Mouse (Mus musculus) limb, embryonic 13.5 days (tissue): ENCODE data around the gene Rlf. TPM values are rescaled to one million over a fixed set of nuclear protein-coding genes. Genes with fewer than 3 reads are reported as not detected.
A peak's percentile ranks its signal among the peaks of the same experiment; 100 is the strongest.
"Not testable (repeated sequence)": the region's sequence is repeated elsewhere in the genome, so short reads cannot be mapped to it uniquely, and the experiment has no call there.

Experiments
- ATAC-seq: fragments of 200-750 bp; cut with Nextera tagmentation; 2 replicates; pipeline ENCODE4 v1.8.0; 2017; ENCODE audit warnings: low read depth, moderate number of reproducible peaks, moderate TSS enrichment; ENCODE audit not compliant: low FRiP score
- H3K27ac ChIP-seq: fragments of 300-500 bp; sonication (generic); 2 replicates; pipeline ENCODE4 v1.5.1; 2015; ENCODE audit warnings: inconsistent platforms, mild to moderate bottlenecking, moderate library complexity
- H3K27me3 ChIP-seq: fragments of 300-500 bp; sonication (generic); 2 replicates; pipeline ENCODE4 v1.6.1; 2015; ENCODE audit warnings: mild to moderate bottlenecking, inconsistent platforms
- H3K36me3 ChIP-seq: fragments of 300-500 bp; sonication (generic); 2 replicates; pipeline ENCODE4 v1.6.1; 2015; ENCODE audit warnings: inconsistent platforms, mild to moderate bottlenecking, moderate library complexity
- H3K4me1 ChIP-seq: fragments of 300-500 bp; sonication (generic); 2 replicates; pipeline ENCODE4 v1.6.1; 2015; ENCODE audit warnings: inconsistent platforms
- H3K4me2 ChIP-seq: fragments of 300-500 bp; sonication (generic); replicated peaks from 2 replicates; pipeline ENCODE4 v1.6.1; 2015; ENCODE audit warnings: inconsistent platforms, mild to moderate bottlenecking, moderate library complexity
- H3K4me3 ChIP-seq: fragments of 300-500 bp; sonication (generic); 2 replicates; pipeline ENCODE4 v1.5.1; 2015; ENCODE audit warnings: moderate library complexity, mild to moderate bottlenecking, inconsistent platforms
- H3K9ac ChIP-seq: fragments of 300-500 bp; sonication (generic); 2 replicates; pipeline ENCODE4 v1.6.1; 2015; ENCODE audit warnings: mild to moderate bottlenecking, inconsistent platforms
- H3K9me3 ChIP-seq: fragments of 300-500 bp; sonication (generic); 2 replicates; pipeline ENCODE4 v1.6.1; 2016; ENCODE audit warnings: inconsistent platforms
- WGBS: fragments of 180-500 bp; shearing (Covaris S2); methylation state at CpG from one replicate; pipeline ENCODE4 v1.1.7; 2015; 5-methylcytosine and 5-hydroxymethylcytosine counted together
- polyA plus RNA-seq: library from polyadenylated mRNA; unstranded; fragments of >200 nt; fragmentation: Nextera tagmentation; extraction: Ambion mirVana; gene quantifications from 2 replicates; pipeline ENCODE4 v1.2.1, GENCODE M21; 2015

The Rlf gene
- polyA plus RNA-seq, 1 experiment from 2014 or later, result 32.8 TPM

GRCm38 (mm10) chr4:121213936-121214792 is 720 bp downstream of the Rlf start:
- H3K9me3 ChIP-seq, result no peaks in the 10 kb centered on the region
- H3K27ac ChIP-seq, result peak overlapping the region; percentile 85
- peak overlapping the region; percentile 90 for H3K4me2 ChIP-seq
- H3K4me3 ChIP-seq, result peak overlapping the region; percentile 97
- 3% methylated on average over 36 of the region's 36 CpGs for WGBS
- H3K36me3 ChIP-seq, result no peaks in the 10 kb centered on the region
- no peaks in the 10 kb centered on the region; the same call in 1 of the 2 replicates for H3K27me3 ChIP-seq
- H3K4me1 ChIP-seq, result peaks cover 18% of the 10 kb centered on the region
- peak; percentile 82 for ATAC-seq
- peak overlapping the region; percentile 97 for H3K9ac ChIP-seq

GRCm38 (mm10) chr4:121208911-121209310 is 6.0 kb downstream of the Rlf start:
- Histone ChIP-seq H3K4me2 (no peak overlapping the region), H3K9me3 (no peaks in the 10 kb centered on the region), H3K27ac (no peak overlapping the region), H3K36me3 (no peaks in the 10 kb centered on the region), H3K27me3 (no peaks in the 10 kb centered on the region), H3K9ac (no peak overlapping the region), H3K4me1 (peaks cover 12% of the 10 kb centered on the region), H3K4me3 (no peak overlapping the region)
- ATAC-seq, result no peak
- WGBS, result 84% methylated on average over 4 of the region's 4 CpGs

- no peaks in the 10 kb centered on the region for H3K4me1 ChIP-seq
- 60% methylated on average over 4 of the region's 4 CpGs for WGBS
- H3K9me3 ChIP-seq, result no peaks in the 10 kb centered on the region
- no peaks in the 10 kb centered on the region for H3K27me3 ChIP-seq
- H3K36me3 ChIP-seq, result peaks cover 9% of the 10 kb centered on the region
- H3K4me2 ChIP-seq, result no peak overlapping the region
- no peak overlapping the region for H3K4me3 ChIP-seq
- H3K27ac ChIP-seq, result no peak overlapping the region
- ATAC-seq, result no peak
- no peak overlapping the region for H3K9ac ChIP-seq
Observed at GRCm38 (mm10) chr4:121197856-121198255, 17.0 kb downstream of the Rlf start.

- Histone ChIP-seq H3K27ac (no peak overlapping the region), H3K4me2 (no peak overlapping the region), H3K27me3 (no peaks in the 10 kb centered on the region), H3K4me1 (no peaks in the 10 kb centered on the region), H3K36me3 (peaks cover 9% of the 10 kb centered on the region), H3K9ac (no peak overlapping the region), H3K4me3 (no peak overlapping the region), H3K9me3 (no peaks in the 10 kb centered on the region)
- WGBS, result 94% methylated on average over 4 of the region's 4 CpGs
- no peak for ATAC-seq
Observed at GRCm38 (mm10) chr4:121196995-121197394, 17.9 kb downstream of the Rlf start.

- H3K9ac ChIP-seq, result no peak overlapping the region
- H3K27ac ChIP-seq, result no peak overlapping the region
- WGBS, result 92% methylated on average over 2 of the region's 2 CpGs
- H3K9me3 ChIP-seq, result no peaks in the 10 kb centered on the region
- no peaks in the 10 kb centered on the region for H3K4me1 ChIP-seq
- no peak for ATAC-seq
- no peaks in the 10 kb centered on the region for H3K27me3 ChIP-seq
- H3K4me2 ChIP-seq, result no peak overlapping the region
- peaks cover 9% of the 10 kb centered on the region for H3K36me3 ChIP-seq
- H3K4me3 ChIP-seq, result no peak overlapping the region
Observed at GRCm38 (mm10) chr4:121196205-121196604, 18.7 kb downstream of the Rlf start.

GRCm38 (mm10) chr4:121194736-121195135 is 20.1 kb downstream of the Rlf start:
- Histone ChIP-seq H3K27me3 (no peaks in the 10 kb centered on the region), H3K27ac (no peak overlapping the region)

GRCm38 (mm10) chr4:121192306-121192705 is 22.6 kb downstream of the Rlf start:
- no peak overlapping the region for H3K4me3 ChIP-seq
- H3K9ac ChIP-seq, result no peak overlapping the region
- no peaks in the 10 kb centered on the region for H3K27me3 ChIP-seq
- H3K4me2 ChIP-seq, result no peak overlapping the region
- H3K4me1 ChIP-seq, result no peaks in the 10 kb centered on the region
- peaks cover 30% of the 10 kb centered on the region for H3K36me3 ChIP-seq
- H3K27ac ChIP-seq, result no peak overlapping the region
- WGBS, result 97% methylated on average over 2 of the region's 2 CpGs
- ATAC-seq, result no peak
- H3K9me3 ChIP-seq, result no peaks in the 10 kb centered on the region

More at GRCm38 (mm10) chr4:121194736-121195135, 20.1 kb downstream of the Rlf start:
- no peaks in the 10 kb centered on the region for H3K4me1 ChIP-seq
- no peak for ATAC-seq
- H3K36me3 ChIP-seq, result peaks cover 12% of the 10 kb centered on the region
- H3K4me3 ChIP-seq, result no peak overlapping the region
- no peak overlapping the region for H3K4me2 ChIP-seq
- H3K9ac ChIP-seq, result no peak overlapping the region
- H3K9me3 ChIP-seq, result no peaks in the 10 kb centered on the region

- H3K27ac ChIP-seq, result no peak overlapping the region
- WGBS, result 90% methylated on average over 3 of the region's 3 CpGs
- H3K9me3 ChIP-seq, result no peaks in the 10 kb centered on the region
- no peak overlapping the region for H3K4me2 ChIP-seq
- H3K27me3 ChIP-seq, result no peaks in the 10 kb centered on the region
- no peak overlapping the region for H3K9ac ChIP-seq
- ATAC-seq, result no peak
- H3K36me3 ChIP-seq, result peaks cover 42% of the 10 kb centered on the region
- no peak overlapping the region for H3K4me3 ChIP-seq
- H3K4me1 ChIP-seq, result no peaks in the 10 kb centered on the region
Observed at GRCm38 (mm10) chr4:121189341-121189740, 25.5 kb downstream of the Rlf start.

GRCm38 (mm10) chr4:121179669-121180068 is 35.2 kb downstream of the Rlf start:
- peaks cover 54% of the 10 kb centered on the region for H3K36me3 ChIP-seq
- 95% methylated on average over 3 of the region's 3 CpGs for WGBS

GRCm38 (mm10) chr4:121167656-121168055 is 47.2 kb downstream of the Rlf start:
- no peak for ATAC-seq
- peaks cover 76% of the 10 kb centered on the region for H3K36me3 ChIP-seq
- H3K4me3 ChIP-seq, result no peak overlapping the region
- H3K9ac ChIP-seq, result no peak overlapping the region
- H3K4me2 ChIP-seq, result no peak overlapping the region
- H3K27ac ChIP-seq, result no peak overlapping the region
- no peaks in the 10 kb centered on the region for H3K27me3 ChIP-seq
- 91% methylated on average over 2 of the region's 2 CpGs for WGBS
- H3K4me1 ChIP-seq, result no peaks in the 10 kb centered on the region
- H3K9me3 ChIP-seq, result peaks cover 4% of the 10 kb centered on the region

More at GRCm38 (mm10) chr4:121179669-121180068, 35.2 kb downstream of the Rlf start:
- H3K4me1 ChIP-seq, result no peaks in the 10 kb centered on the region
- no peak for ATAC-seq
- H3K9ac ChIP-seq, result no peak overlapping the region
- H3K4me2 ChIP-seq, result no peak overlapping the region
- no peaks in the 10 kb centered on the region for H3K27me3 ChIP-seq
- no peak overlapping the region for H3K27ac ChIP-seq
- no peak overlapping the region for H3K4me3 ChIP-seq
- no peaks in the 10 kb centered on the region for H3K9me3 ChIP-seq

GRCm38 (mm10) chr4:121166697-121167096 is 48.2 kb downstream of the Rlf start:
- not testable (repeated sequence) for H3K27ac ChIP-seq, H3K4me3 ChIP-seq, ATAC-seq, H3K4me1 ChIP-seq, H3K9ac ChIP-seq, H3K4me2 ChIP-seq, H3K27me3 ChIP-seq, H3K9me3 ChIP-seq
- WGBS, result 84% methylated on average over 4 of the region's 5 CpGs
- H3K36me3 ChIP-seq, result peaks cover 77% of the 10 kb centered on the region

- Histone ChIP-seq H3K9me3 (no peaks in the 10 kb centered on the region), H3K27me3 (no peaks in the 10 kb centered on the region), H3K9ac (no peak overlapping the region), H3K4me3 (no peak overlapping the region), H3K27ac (no peak overlapping the region), H3K36me3 (peaks cover 69% of the 10 kb centered on the region), H3K4me1 (no peaks in the 10 kb centered on the region), H3K4me2 (no peak overlapping the region)
- ATAC-seq, result no peak
- 81% methylated on average over 2 of the region's 2 CpGs for WGBS
Observed at GRCm38 (mm10) chr4:121163501-121164030, 51.3 kb downstream of the Rlf start.
